Mouse (Mus musculus): ENCODE data around the gene Ptma. TPM values are rescaled to one million over a fixed set of nuclear protein-coding genes. Genes with fewer than 3 reads are reported as not detected.
A peak's percentile ranks its signal among the peaks of the same experiment; 100 is the strongest.
"Not testable (repeated sequence)": the region's sequence is repeated elsewhere in the genome, so short reads cannot be mapped to it uniquely, and the experiment has no call there.

Ptma gene
- polyA plus RNA-seq, 1 experiment from 2014 or later: 1,987 TPM

DNA sequence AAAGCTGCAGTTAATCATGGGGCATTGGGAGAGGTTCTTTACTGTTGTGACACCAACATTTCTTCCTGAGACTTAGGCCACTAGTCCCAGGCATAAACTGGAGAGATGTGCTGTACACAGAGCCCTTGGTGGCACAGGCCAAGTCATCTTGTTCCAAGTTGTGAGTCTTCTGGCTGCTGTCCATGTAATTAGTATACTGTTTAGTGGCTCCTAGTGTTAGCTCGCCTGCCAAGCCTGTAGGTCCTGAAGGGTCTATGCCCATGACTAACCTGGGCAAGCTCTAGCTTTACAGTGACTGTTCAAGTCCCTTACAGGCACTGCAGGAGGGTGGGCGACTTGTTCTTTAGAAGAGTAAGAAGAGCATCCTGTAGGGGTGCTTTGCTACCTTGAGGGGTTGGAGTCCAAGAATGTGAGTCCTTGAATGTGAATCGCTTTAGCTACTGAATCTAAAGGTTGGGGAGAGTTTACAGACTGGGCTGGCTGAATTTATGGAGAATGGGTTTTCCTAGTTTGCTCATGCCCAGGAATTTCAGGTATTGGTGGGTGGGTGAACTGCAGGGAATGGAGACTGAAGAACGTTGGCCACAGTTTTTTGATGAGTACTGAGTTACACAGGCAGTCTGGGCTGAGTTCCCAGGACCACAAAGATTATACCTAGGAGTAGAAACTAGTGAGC, 4.5 kb downstream of the Ptma start:
- Histone ChIP-seq H3K4me3 (replicated peaks; ENCODE audit: low read length) (no peak overlapping the region), H3K9me3 (ENCODE audit: control insufficient read depth, low read length) (no peaks in the 10 kb centered on the region), H3K27me3 (replicated peaks; ENCODE audit: control insufficient read depth, insufficient read depth, low read length) (no peaks in the 10 kb centered on the region), H3K9ac (replicated peaks; ENCODE audit: low read depth, low read length) (no peak overlapping the region), H3K36me3 (ENCODE audit: control insufficient read depth, insufficient read depth) (peaks cover 13% of the 10 kb centered on the region), H3K27ac (ENCODE audit: low read length) (peak overlapping the region; percentile 50), H3K4me2 (ENCODE audit: low read length) (no peak overlapping the region; the same call in 1 of the 2 replicates), H3K4me1 (replicated peaks; ENCODE audit: control insufficient read depth, insufficient read depth, low read length) (peaks cover 37% of the 10 kb centered on the region)
- no peak for ATAC-seq
- 9% methylated on average over 4 of the region's 4 CpGs for WGBS

DNA sequence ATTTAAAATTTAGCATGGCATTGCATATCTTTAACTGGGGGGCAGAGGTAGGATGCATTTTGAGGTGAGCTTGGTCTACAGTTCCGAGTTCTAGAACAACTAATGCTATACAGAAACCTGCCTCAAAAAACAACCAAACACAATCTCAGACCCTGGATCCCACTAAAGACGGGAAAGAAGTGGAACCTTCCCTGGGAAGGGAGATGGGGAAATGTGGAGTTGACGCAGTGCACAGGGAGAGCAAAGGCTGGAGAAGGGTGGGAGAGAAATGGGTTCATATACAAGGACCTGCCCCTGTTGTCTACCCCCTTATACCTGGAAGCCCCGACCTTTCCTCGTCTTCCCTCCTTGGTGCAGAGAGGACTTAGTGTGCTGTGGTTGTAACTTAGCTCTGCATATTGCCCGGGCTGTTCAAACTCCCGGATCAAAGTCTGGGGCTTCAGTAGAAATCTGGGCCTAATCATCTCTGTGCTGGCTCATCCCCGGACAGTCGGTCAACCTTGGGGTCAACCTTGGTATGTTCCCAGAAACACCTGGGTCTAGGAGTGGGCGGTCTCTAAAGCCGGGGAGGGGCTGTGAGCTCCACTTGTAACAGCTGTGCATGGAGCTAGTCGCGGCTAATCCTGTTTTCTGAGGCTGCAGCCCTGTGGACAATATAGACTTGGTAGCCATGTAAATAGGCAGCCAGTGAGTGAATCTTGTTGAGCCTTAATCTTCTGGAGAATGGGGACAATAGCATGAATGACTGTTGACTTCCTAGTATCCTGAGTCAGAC, 5.2 kb downstream of the Ptma start:
- 0 out of 2 replicates have a peak overlapping the region, but pooled peaks have one; percentile 0 for H3K4me3 ChIP-seq (replicated peaks; ENCODE audit: low read length)
- ATAC-seq: peak; percentile 4; the same call in 1 of the 2 replicates
- no peaks in the 10 kb centered on the region for H3K9me3 ChIP-seq (ENCODE audit: control insufficient read depth, low read length)
- H3K27ac ChIP-seq (ENCODE audit: low read length): peak overlapping the region; percentile 50; the same call in 1 of the 2 replicates
- WGBS: 4% methylated on average over 13 of the region's 13 CpGs
- H3K4me1 ChIP-seq (replicated peaks; ENCODE audit: control insufficient read depth, insufficient read depth, low read length): peaks cover 37% of the 10 kb centered on the region
- H3K36me3 ChIP-seq (ENCODE audit: control insufficient read depth, insufficient read depth): peaks cover 13% of the 10 kb centered on the region
- peak overlapping the region; percentile 27; the same call in 1 of the 2 replicates for H3K9ac ChIP-seq (replicated peaks; ENCODE audit: low read depth, low read length)
- H3K4me2 ChIP-seq (ENCODE audit: low read length): peak overlapping the region; percentile 39
- H3K27me3 ChIP-seq (replicated peaks; ENCODE audit: control insufficient read depth, insufficient read depth, low read length): no peaks in the 10 kb centered on the region

DNA sequence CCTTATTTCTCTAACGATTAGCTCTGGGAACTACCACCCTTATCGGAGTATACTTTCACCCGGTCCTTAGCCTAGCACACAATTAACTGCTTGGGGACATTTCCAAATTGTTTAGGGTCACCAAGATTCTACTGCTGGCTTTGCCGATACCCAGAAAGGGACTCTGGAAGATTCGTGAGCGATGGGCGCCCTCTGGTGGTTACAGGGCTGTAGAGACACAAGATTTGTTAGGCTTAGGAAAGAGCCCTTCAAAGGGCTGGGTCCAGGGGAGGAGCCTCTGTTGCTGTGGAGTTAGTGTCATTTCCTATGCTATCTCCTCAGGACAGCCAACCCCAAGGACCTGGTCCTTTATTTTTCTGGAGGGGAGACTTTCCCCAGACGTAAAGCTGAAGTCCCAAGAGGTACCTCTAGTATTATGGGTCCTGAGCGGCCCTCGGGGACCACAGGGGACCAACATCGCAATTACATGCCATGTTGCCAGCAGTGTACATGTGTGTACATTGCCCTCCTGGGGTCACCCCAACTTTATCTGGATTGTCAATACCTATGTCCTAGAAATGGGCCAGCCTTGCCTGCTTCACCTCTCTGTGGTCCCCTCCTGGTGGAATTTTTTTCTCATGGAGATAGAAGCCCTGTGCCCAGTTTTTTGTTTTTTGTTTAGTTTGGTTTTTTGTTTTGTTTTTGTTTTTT, 6.0 kb downstream of the Ptma start:
- Histone ChIP-seq H3K4me3 (replicated peaks; ENCODE audit: low read length) (peak overlapping the region; percentile 0; the same call in 1 of the 2 replicates), H3K4me2 (ENCODE audit: low read length) (peak overlapping the region; percentile 39), H3K27me3 (replicated peaks; ENCODE audit: control insufficient read depth, insufficient read depth, low read length) (no peaks in the 10 kb centered on the region), H3K36me3 (ENCODE audit: control insufficient read depth, insufficient read depth) (peaks cover 13% of the 10 kb centered on the region), H3K9me3 (ENCODE audit: control insufficient read depth, low read length) (no peaks in the 10 kb centered on the region), H3K4me1 (replicated peaks; ENCODE audit: control insufficient read depth, insufficient read depth, low read length) (peaks cover 37% of the 10 kb centered on the region), H3K9ac (replicated peaks; ENCODE audit: low read depth, low read length) (no peak overlapping the region), H3K27ac (ENCODE audit: low read length) (no peak overlapping the region)
- 25% methylated on average over 11 of the region's 11 CpGs for WGBS
- peak; percentile 45 for ATAC-seq

DNA sequence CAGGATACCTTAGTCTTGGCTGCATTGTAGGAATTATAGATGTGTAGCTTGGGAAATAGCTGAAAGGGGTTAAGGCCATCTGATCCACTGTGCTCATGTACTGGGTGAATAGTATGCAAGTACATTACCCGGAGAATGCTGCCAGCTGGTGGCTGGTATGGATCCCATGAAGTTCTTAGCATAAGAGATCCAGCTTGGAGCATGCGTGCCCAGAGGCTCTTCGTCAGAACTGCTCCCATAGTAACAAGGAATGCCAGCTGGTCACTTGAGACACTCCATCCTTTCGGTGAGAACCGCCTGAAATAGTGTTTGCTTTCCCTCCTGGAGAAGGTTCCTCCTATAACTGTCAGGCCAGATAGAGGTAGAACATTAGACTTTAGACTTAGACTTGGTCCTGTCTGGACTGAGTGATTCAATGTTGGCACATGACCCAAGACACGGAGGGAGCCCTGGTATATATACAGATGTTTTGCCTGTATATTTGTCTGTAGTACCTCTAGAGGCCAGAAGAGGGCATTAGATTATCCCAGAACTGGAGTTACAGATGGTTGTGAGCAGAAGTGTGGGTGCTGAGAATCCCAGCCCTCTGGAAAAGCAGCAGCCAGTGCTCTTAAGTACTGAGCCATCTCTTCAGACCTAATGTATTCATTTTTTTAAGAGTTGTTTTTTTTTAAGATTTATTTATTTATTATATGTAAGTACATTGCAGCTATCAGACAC, 7.0 kb downstream of the Ptma start:
- H3K4me3 ChIP-seq (replicated peaks; ENCODE audit: low read length): no peak overlapping the region
- ATAC-seq: 0 out of 2 replicates have a peak, but pooled peaks have one; percentile 5
- 0 out of 2 replicates have a peak overlapping the region, but pooled peaks have one; percentile 20 for H3K27ac ChIP-seq (ENCODE audit: low read length)
- no peaks in the 10 kb centered on the region for H3K9me3 ChIP-seq (ENCODE audit: control insufficient read depth, low read length)
- peaks cover 37% of the 10 kb centered on the region for H3K4me1 ChIP-seq (replicated peaks; ENCODE audit: control insufficient read depth, insufficient read depth, low read length)
- H3K9ac ChIP-seq (replicated peaks; ENCODE audit: low read depth, low read length): no peak overlapping the region
- no peaks in the 10 kb centered on the region for H3K27me3 ChIP-seq (replicated peaks; ENCODE audit: control insufficient read depth, insufficient read depth, low read length)
- WGBS: 73% methylated on average over 6 of the region's 6 CpGs
- H3K36me3 ChIP-seq (ENCODE audit: control insufficient read depth, insufficient read depth): peaks cover 13% of the 10 kb centered on the region
- no peak overlapping the region for H3K4me2 ChIP-seq (ENCODE audit: low read length)

DNA sequence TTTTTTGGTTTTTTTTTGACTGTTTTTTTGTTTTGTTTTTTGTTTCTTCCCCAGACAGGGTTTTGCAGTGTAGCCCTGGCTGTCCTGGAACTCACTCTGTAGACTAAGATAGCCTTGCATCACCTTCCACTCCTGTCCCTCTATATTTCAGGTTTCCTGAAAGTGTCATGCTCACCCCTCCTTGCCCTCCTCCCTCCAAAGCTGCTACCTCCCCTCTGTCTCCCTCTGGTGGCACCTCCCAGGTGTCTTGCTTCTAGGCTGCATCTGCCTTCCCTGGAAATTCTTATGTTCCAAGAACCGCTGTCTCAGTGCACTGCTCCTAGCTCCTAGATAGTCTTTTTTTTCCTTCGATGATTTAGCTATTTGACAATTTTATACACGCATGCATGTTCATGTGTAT, 11.9 kb downstream of the Ptma start:
- H3K27ac ChIP-seq (ENCODE audit: low read length): no peak overlapping the region
- 61% methylated on average over 3 of the region's 3 CpGs for WGBS
- no peak for ATAC-seq

DNA sequence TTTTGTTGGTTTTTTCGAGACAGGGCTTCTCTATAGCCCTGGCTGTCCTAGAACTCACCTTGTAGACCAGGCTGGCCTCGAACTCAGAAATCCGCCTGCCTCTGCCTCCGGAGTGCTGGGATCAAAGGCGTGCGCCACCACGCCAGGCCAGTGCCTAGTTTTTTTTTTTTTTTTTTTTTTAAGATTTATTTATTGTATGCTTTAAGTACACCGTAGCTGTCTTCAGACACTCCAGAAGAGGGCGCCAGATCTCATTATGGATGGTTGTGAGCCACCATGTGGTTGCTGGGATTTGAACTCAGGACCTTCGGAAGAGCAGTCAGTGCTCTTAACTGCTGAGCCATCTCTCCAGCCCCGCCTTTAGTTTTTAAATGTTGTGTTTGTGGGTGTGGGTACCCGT, 13.1 kb downstream of the Ptma start:
- not testable (repeated sequence) for H3K27me3 ChIP-seq (replicated peaks; ENCODE audit: control insufficient read depth, insufficient read depth, low read length); H3K4me3 ChIP-seq (replicated peaks; ENCODE audit: low read length); H3K9ac ChIP-seq (replicated peaks; ENCODE audit: low read depth, low read length); H3K9me3 ChIP-seq (ENCODE audit: control insufficient read depth, low read length); H3K27ac ChIP-seq (ENCODE audit: low read length); ATAC-seq; H3K4me2 ChIP-seq (ENCODE audit: low read length); H3K4me1 ChIP-seq (replicated peaks; ENCODE audit: control insufficient read depth, insufficient read depth, low read length)
- peaks cover 12% of the 10 kb centered on the region for H3K36me3 ChIP-seq (ENCODE audit: control insufficient read depth, insufficient read depth)
- 91% methylated on average over 12 of the region's 12 CpGs for WGBS

More for the DNA sequence above, 11.9 kb downstream of the Ptma start:
- H3K4me1 ChIP-seq (replicated peaks; ENCODE audit: control insufficient read depth, insufficient read depth, low read length): peaks cover 3% of the 10 kb centered on the region; the same call in 1 of the 2 replicates
- no peaks in the 10 kb centered on the region for H3K27me3 ChIP-seq (replicated peaks; ENCODE audit: control insufficient read depth, insufficient read depth, low read length)
- H3K4me2 ChIP-seq (ENCODE audit: low read length): no peak overlapping the region
- H3K36me3 ChIP-seq (ENCODE audit: control insufficient read depth, insufficient read depth): peaks cover 14% of the 10 kb centered on the region
- no peak overlapping the region for H3K9ac ChIP-seq (replicated peaks; ENCODE audit: low read depth, low read length)
- no peak overlapping the region for H3K4me3 ChIP-seq (replicated peaks; ENCODE audit: low read length)
- H3K9me3 ChIP-seq (ENCODE audit: control insufficient read depth, low read length): no peaks in the 10 kb centered on the region

DNA sequence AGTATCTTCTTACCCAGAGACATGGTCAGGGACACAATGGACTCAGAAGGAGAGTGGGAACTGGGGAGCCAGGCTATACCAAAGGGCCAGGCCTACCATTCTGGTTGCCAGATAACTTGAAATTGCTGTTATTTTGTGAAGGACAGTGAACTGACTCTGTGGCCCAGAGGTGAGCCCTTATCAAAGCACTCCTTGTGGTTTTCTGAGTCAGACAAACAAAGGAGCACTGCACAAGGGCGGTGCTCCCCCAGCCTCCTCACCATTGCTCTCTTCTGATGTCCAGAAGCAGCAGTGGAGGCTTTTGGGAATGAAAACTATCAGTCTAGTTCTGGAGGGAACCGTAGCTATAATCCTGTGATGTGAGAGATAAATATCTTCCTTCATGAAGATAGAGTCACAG, 16.1 kb downstream of the Ptma start:
- H3K36me3 ChIP-seq (ENCODE audit: control insufficient read depth, insufficient read depth): peaks cover 20% of the 10 kb centered on the region
- no peaks in the 10 kb centered on the region for H3K4me1 ChIP-seq (replicated peaks; ENCODE audit: control insufficient read depth, insufficient read depth, low read length)
- ATAC-seq: no peak
- no peak overlapping the region for H3K4me2 ChIP-seq (ENCODE audit: low read length)
- H3K27me3 ChIP-seq (replicated peaks; ENCODE audit: control insufficient read depth, insufficient read depth, low read length): no peaks in the 10 kb centered on the region
- 95% methylated on average over 2 of the region's 2 CpGs for WGBS
- H3K4me3 ChIP-seq (replicated peaks; ENCODE audit: low read length): no peak overlapping the region
- no peak overlapping the region for H3K27ac ChIP-seq (ENCODE audit: low read length)
- no peak overlapping the region for H3K9ac ChIP-seq (replicated peaks; ENCODE audit: low read depth, low read length)
- H3K9me3 ChIP-seq (ENCODE audit: control insufficient read depth, low read length): no peaks in the 10 kb centered on the region

DNA sequence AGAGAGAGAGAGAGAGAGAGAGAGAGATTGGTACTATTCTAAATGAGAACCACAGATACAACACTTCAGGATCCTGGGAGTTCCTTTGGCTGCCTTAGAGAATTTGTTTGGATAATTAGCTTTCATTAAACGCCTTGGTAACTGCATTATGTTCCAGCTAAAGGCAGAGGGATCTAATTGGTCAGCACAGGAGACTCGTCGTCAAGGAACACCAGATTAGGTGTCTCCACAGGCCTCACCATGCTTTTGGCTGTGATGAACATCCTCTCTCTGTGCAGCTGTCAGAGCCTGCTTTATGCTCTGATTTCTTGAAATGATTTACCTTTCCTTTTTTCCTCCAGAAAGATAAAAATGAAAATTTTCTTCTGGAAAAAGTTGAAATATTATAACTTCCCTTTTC, 20.3 kb downstream of the Ptma start:
- Histone ChIP-seq H3K9ac (replicated peaks; ENCODE audit: low read depth, low read length) (no peak overlapping the region), H3K4me1 (replicated peaks; ENCODE audit: control insufficient read depth, insufficient read depth, low read length) (no peaks in the 10 kb centered on the region), H3K27me3 (replicated peaks; ENCODE audit: control insufficient read depth, insufficient read depth, low read length) (no peaks in the 10 kb centered on the region), H3K36me3 (ENCODE audit: control insufficient read depth, insufficient read depth) (peaks cover 20% of the 10 kb centered on the region), H3K4me3 (replicated peaks; ENCODE audit: low read length) (no peak overlapping the region), H3K27ac (ENCODE audit: low read length) (no peak overlapping the region), H3K9me3 (ENCODE audit: control insufficient read depth, low read length) (no peaks in the 10 kb centered on the region), H3K4me2 (ENCODE audit: low read length) (no peak overlapping the region)
- 15% methylated on average over 3 of the region's 3 CpGs for WGBS
- no peak for ATAC-seq
